Comparison of ENCODE assay signal across 18 mouse cellular contexts in genomic region chr11:65129110-65129509, GRCm38 (mm10). TPM values are rescaled to one million over a fixed set of nuclear protein-coding genes. Genes with fewer than 3 reads are reported as not detected.
DNase-seq lines count a peak whose midpoint lies in the region; ATAC-seq and TF ChIP-seq lines count a peak whose summit lies in the region.
"Had no signal": no experiment of that assay in that cellular context is flagged by ENCODE, and none has a peak within 500 bp of the region (broad histone marks: within the 10 kb centered on the region; RNA-seq: fewer than 3 reads in every experiment).

No protein-coding gene starts in this region.

- ATAC-seq in forebrain, postnatal 0 days: no peak
- no peak for ATAC-seq in forebrain, embryonic 13.5 days
- ATAC-seq in stomach, postnatal 0 days (ENCODE audit: low FRiP score, low TSS enrichment): no peak

- no peak for DNase-seq in forebrain, postnatal 0 days
- no peak for DNase-seq in layer of hippocampus, adult 2 months (ENCODE audit: low spot score in 2 of 2)
- no peak for DNase-seq in layer of hippocampus, adult 8-10 months (ENCODE audit: low spot score in 2 of 2)
- DNase-seq in testis, postnatal 10 days (ENCODE audit: low spot score): no peak
- DNase-seq in stomach, postnatal 0 days (ENCODE audit: low spot score): no peak
- no peak for DNase-seq in cerebellum, postnatal 10 days
- DNase-seq: cerebellum, adult 8-10 months; heart, postnatal 10 days; kidney, postnatal 25 days; retina, postnatal 1 day had no signal

- no peak overlapping the region for H3K4me3 ChIP-seq in forebrain, postnatal 0 days (ENCODE audit: low read depth, low read length)
- H3K4me3 ChIP-seq in forebrain, embryonic 13.5 days: no peak overlapping the region
- no peak overlapping the region for H3K4me3 ChIP-seq in layer of hippocampus, adult 2 months
- no peak overlapping the region for H3K4me3 ChIP-seq in testis, adult 2 months (ENCODE audit: control insufficient read depth, low read depth, low read length)
- no peak overlapping the region for H3K4me3 ChIP-seq in stomach, postnatal 0 days (ENCODE audit: low read depth, low read length)
- H3K4me3 ChIP-seq: limb, embryonic 15.5 days; stomach, embryonic 15.5 days had no signal

- TF ChIP-seq EP300 in stomach, postnatal 0 days (optimal IDR thresholded peaks at IDR 0.05): no peak

- peak; percentile 38 for TF ChIP-seq CTCF in forebrain, postnatal 0 days (IDR thresholded peaks at IDR 0.05; ENCODE audit: low read depth)
- TF ChIP-seq CTCF in layer of hippocampus, adult 2 months (conservative IDR thresholded peaks at IDR 0.05): peak; percentile 74
- TF ChIP-seq CTCF in testis, adult 2 months (IDR thresholded peaks at IDR 0.05; ENCODE audit: control insufficient read depth, insufficient read depth, insufficient replicate concordance, low read depth, low read length): peak; percentile 32; the same call in 1 of the 2 replicates
- peak; percentile 49 for TF ChIP-seq CTCF in stomach, postnatal 0 days (IDR thresholded peaks at IDR 0.05; ENCODE audit: low read depth)

- H3K4me2 ChIP-seq in forebrain, postnatal 0 days (ENCODE audit: low read depth): no peak overlapping the region
- no peak overlapping the region for H3K4me2 ChIP-seq in forebrain, embryonic 13.5 days
- H3K4me2 ChIP-seq in stomach, postnatal 0 days (replicated peaks; ENCODE audit: low read depth): no peak overlapping the region
- H3K4me2 ChIP-seq: limb, embryonic 15.5 days; stomach, embryonic 15.5 days had no signal

- no peaks in the 10 kb centered on the region for H3K36me3 ChIP-seq in forebrain, postnatal 0 days (ENCODE audit: insufficient read depth)
- H3K36me3 ChIP-seq in forebrain, embryonic 13.5 days (ENCODE audit: poor library complexity, severe bottlenecking): no peaks in the 10 kb centered on the region
- no peaks in the 10 kb centered on the region for H3K36me3 ChIP-seq in testis, adult 2 months (ENCODE audit: control insufficient read depth, insufficient read depth, low read length)
- no peaks in the 10 kb centered on the region for H3K36me3 ChIP-seq in stomach, postnatal 0 days (ENCODE audit: control insufficient read depth, insufficient read depth, low read length)
- H3K36me3 ChIP-seq: limb, embryonic 15.5 days; stomach, embryonic 15.5 days had no signal

- 84% methylated on average over 4 of the region's 4 CpGs for WGBS in forebrain, postnatal 0 days
- 85% methylated on average over 4 of the region's 4 CpGs for WGBS in forebrain, embryonic 13.5 days
- WGBS in stomach, postnatal 0 days: 83% methylated on average over 4 of the region's 4 CpGs

- no peaks in the 10 kb centered on the region for H3K27me3 ChIP-seq in forebrain, postnatal 0 days (ENCODE audit: insufficient read depth, low read length)
- no peaks in the 10 kb centered on the region for H3K27me3 ChIP-seq in forebrain, embryonic 13.5 days
- no peaks in the 10 kb centered on the region for H3K27me3 ChIP-seq in testis, adult 2 months (ENCODE audit: control insufficient read depth, insufficient read depth, low read length)
- no peaks in the 10 kb centered on the region for H3K27me3 ChIP-seq in stomach, postnatal 0 days (ENCODE audit: control insufficient read depth, insufficient read depth, low read length)
- H3K27me3 ChIP-seq: limb, embryonic 15.5 days; stomach, embryonic 15.5 days had no signal

- no peak overlapping the region for H3K9ac ChIP-seq in forebrain, postnatal 0 days
- no peak overlapping the region for H3K9ac ChIP-seq in forebrain, embryonic 13.5 days
- H3K9ac ChIP-seq in stomach, postnatal 0 days (ENCODE audit: low read length): no peak overlapping the region
- H3K9ac ChIP-seq: limb, embryonic 15.5 days; stomach, embryonic 15.5 days had no signal

- 0 out of 2 replicates have a peak, but pooled peaks cover 3% of the 10 kb centered on the region for H3K4me1 ChIP-seq in forebrain, postnatal 0 days (ENCODE audit: insufficient read depth)
- peaks cover 11% of the 10 kb centered on the region for H3K4me1 ChIP-seq in forebrain, embryonic 13.5 days
- no peaks in the 10 kb centered on the region for H3K4me1 ChIP-seq in testis, adult 2 months (ENCODE audit: control insufficient read depth, insufficient read depth, low read length)
- H3K4me1 ChIP-seq in stomach, postnatal 0 days (replicated peaks; ENCODE audit: control insufficient read depth, insufficient read depth): 0 out of 2 replicates have a peak, but pooled peaks cover 2% of the 10 kb centered on the region
- H3K4me1 ChIP-seq: limb, embryonic 15.5 days; stomach, embryonic 15.5 days had no signal

- no peaks in the 10 kb centered on the region for H3K9me3 ChIP-seq in forebrain, postnatal 0 days (ENCODE audit: low read length)
- H3K9me3 ChIP-seq in forebrain, embryonic 13.5 days (replicated peaks): no peaks in the 10 kb centered on the region
- H3K9me3 ChIP-seq in stomach, postnatal 0 days (ENCODE audit: control insufficient read depth, low read length): no peaks in the 10 kb centered on the region
- H3K9me3 ChIP-seq: limb, embryonic 15.5 days; stomach, embryonic 15.5 days had no signal

- TF ChIP-seq POLR2A in testis, adult 2 months (IDR thresholded peaks at IDR 0.05; ENCODE audit: control insufficient read depth, low read depth, low read length): no peak

- no peak overlapping the region for H3K27ac ChIP-seq in forebrain, postnatal 0 days (ENCODE audit: low read depth, low read length)
- H3K27ac ChIP-seq in forebrain, embryonic 13.5 days: no peak overlapping the region
- H3K27ac ChIP-seq in layer of hippocampus, adult 2 months: peak overlapping the region; percentile 61
- no peak overlapping the region for H3K27ac ChIP-seq in testis, adult 2 months (ENCODE audit: control insufficient read depth, insufficient read depth, low read depth, low read length)
- H3K27ac ChIP-seq in stomach, postnatal 0 days (replicated peaks): no peak overlapping the region
- H3K27ac ChIP-seq: limb, embryonic 15.5 days; stomach, embryonic 15.5 days had no signal

RNA-seq across cellular contexts. Expression of gene 1700086D15Rik, which starts 30.6 kb away (rescaled TPM):
- 0.71 and 1.5 TPM in 2 replicates for total RNA-seq in forebrain, postnatal 0 days (2014; rRNA removed)
- 0.21 and 0.33 TPM in 2 replicates for polyA plus RNA-seq in forebrain, postnatal 0 days (2015; fragmentation: Nextera tagmentation; extraction: Ambion mirVana)
- polyA plus RNA-seq in forebrain, embryonic 13.5 days (2015; fragmentation: Nextera tagmentation; extraction: Ambion mirVana): 0.16 TPM in 1 of 2 replicates, not detected in the other
- 1 to 10 TPM; 3.2 to 4.7 TPM for total RNA-seq in layer of hippocampus, adult 2 months (2021)
- 1 to 10 TPM; 2.1 to 5.2 (median 2.7) TPM for total RNA-seq in layer of hippocampus, adult 8-10 months (2022)
- 3.8 and 6.4 TPM in 2 replicates for polyA plus RNA-seq in testis, adult 2 months (2012; rRNA removed)
- 0.12 TPM in 1 of 2 replicates, not detected in the other for polyA plus RNA-seq in stomach, postnatal 0 days (2015; fragmentation: Nextera tagmentation; extraction: Ambion mirVana)
- total RNA-seq: adrenal gland, adult 2 months; granulocyte monocyte progenitor cell, adult 5-6 weeks; megakaryocyte, adult 5-6 weeks had no signal
- polyA plus RNA-seq: adrenal gland, adult 2 months; embryonic facial prominence, embryonic 11.5 days; stomach, embryonic 15.5 days had no signal

RNA-seq across cellular contexts. Expression of gene Arhgap44, which starts 33.7 kb away (rescaled TPM):
- total RNA-seq in forebrain, postnatal 0 days (2014; rRNA removed): 27.4 and 29.6 TPM in 2 replicates
- polyA plus RNA-seq in forebrain, postnatal 0 days (2015; fragmentation: Nextera tagmentation; extraction: Ambion mirVana): 13.6 and 17.4 TPM in 2 replicates
- polyA plus RNA-seq in forebrain, embryonic 13.5 days (2015; fragmentation: Nextera tagmentation; extraction: Ambion mirVana): 5.3 and 6.0 TPM in 2 replicates
- total RNA-seq in layer of hippocampus, adult 2 months (2021): 100 to 1,000 TPM; 117 to 123 TPM
- 100 to 1,000 TPM; 110 to 119 (median 112) TPM for total RNA-seq in layer of hippocampus, adult 8-10 months (2022)
- 8.6 and 9.8 TPM in 2 replicates for polyA plus RNA-seq in testis, adult 2 months (2012; rRNA removed)
- polyA plus RNA-seq in stomach, postnatal 0 days (2015; fragmentation: Nextera tagmentation; extraction: Ambion mirVana): 2.9 and 3.1 TPM in 2 replicates
- total RNA-seq: granulocyte monocyte progenitor cell, adult 5-6 weeks; megakaryocyte, adult 5-6 weeks had no signal
